Mouse (Mus musculus) cerebellum, adult 2 months (tissue): ENCODE data around the gene Ccdc63.

ENCODE experiments used
- CTCF ChIP-seq: fragments of 200-500 bp; IDR thresholded peaks from 2 replicates; pipeline ENCODE4 v1.5.1; 2011; ENCODE audit warnings: low read depth, mild to moderate bottlenecking, control low read depth, low read length, moderate library complexity, borderline replicate concordance; ENCODE audit not compliant: insufficient read depth
- POLR2A ChIP-seq: fragments of 200-500 bp; IDR thresholded peaks from 2 replicates; pipeline ENCODE4 v1.6.1; 2011; ENCODE audit warnings: low read length, control low read depth, borderline replicate concordance; ENCODE audit not compliant: insufficient read depth

- TF ChIP-seq CTCF, result no peak
- no peak for TF ChIP-seq POLR2A
Measured at GRCm38 (mm10) chr5:122184283-122184806, 43.7 kb upstream of the Ccdc63 start.
